Mouse (Mus musculus): Measurements from ENCODE around the gene Sestd1.
A peak's percentile ranks its signal among the peaks of the same experiment; 100 is the strongest.

Sestd1 gene

DNA sequence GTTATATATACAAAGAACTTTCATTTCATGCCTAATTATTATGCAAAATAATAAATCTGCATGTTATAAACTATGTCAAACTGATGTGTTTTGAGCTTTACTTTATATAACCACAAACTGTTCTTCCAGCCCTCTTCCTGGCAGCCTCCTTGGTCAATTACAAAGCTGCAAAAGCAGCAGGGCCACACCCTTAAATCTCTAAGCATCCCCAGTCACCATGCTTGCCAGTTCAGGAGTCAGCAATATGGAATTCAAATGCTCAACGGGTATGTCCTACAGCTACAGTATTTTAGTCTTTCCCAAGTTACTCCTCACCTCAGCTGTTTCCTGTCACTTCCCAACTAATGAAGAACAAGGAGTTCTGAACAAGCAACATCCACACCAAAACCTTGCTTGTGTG is 10.3 kb downstream of the Sestd1 start:
- DNase-seq = no peak

DNA sequence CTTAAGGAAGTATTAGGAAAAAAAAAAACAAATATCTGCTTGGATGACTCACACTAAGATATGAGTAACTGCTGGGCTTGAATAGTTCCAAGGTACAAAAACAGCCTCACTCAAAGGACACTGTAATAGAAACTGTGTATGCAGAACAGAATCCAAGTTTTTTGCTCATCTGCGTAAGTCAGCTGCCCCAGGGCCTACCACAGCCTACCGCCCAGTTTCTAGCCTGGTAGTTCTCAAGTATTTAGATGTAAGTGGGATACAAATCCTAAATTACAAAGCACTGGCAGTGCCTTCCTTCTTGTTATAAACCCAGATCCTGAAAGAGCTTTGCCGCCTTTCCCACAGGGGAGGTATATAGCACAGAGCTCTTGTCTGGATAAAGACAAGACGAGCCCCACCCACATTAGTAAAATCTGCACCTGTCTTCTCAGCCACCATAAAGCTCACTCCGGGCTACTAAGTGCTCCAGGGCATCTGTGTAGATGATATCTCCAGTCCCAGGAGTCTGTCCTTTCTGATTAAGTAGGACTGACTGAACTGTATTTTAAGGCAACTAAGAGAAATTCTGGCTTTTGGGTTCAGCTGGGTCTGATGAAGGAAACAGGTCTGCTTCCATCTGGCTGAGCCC is 11.7 kb downstream of the Sestd1 start:
- DNase-seq = no peak

DNA sequence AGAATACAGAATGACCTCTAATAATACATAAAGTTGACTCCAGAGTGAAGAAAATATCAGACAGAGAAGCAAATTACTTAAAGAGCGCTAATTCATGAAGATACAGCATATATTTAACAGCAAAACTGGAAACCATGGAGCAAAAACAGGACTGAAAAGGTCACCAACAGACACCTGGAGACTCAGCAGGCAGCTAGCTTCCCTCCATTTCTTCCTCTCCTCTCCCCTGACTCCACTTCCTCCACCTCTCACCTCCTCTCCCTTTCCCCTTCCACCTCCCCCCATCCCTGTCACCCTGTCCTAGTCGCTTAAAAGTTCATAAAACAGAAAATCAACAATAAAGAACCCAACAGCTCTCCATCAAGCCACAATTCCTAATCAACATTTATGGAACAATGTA is 13.5 kb downstream of the Sestd1 start:
- DNase-seq = no peak

DNA sequence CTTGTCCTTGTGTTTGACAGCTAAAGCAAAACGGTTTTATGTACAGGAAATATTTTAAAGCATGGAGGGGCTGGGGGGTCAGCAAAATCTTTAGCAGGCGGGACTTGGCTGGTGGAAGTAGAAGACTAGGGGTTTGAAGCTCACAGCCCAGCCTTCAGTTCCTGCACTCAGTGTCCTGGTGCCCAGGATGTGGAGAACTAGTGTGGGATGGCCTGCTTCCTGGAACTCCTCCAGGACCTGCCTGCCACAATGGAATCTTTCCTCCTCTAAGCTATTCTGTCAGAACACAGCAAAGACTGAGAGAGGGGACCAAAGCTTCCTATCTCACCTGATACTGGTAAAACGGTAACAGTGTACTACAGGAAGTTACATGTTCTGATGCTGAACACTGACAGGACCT is 14.4 kb downstream of the Sestd1 start:
- peak in 1 of 2 experiments; percentile 41 for DNase-seq

DNA sequence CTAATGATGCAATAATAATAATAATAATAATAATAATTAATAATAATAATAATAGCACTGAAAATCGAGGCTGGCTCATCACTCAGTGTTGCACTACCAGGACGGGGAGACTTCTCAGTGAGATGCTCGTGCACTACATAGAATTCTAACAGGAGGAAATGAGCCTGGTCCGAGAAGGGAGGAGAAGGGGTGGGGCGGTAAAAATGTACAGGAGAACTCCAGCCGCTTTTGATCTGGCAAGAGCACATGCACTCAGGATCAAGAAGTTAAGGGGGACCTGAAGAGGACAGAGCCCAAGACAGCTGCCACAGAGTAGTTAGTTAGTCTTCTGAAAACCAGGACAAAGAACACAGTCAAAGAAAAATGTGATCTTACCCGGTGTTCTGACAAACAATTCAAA is 15.1 kb downstream of the Sestd1 start:
- no peak for DNase-seq

DNA sequence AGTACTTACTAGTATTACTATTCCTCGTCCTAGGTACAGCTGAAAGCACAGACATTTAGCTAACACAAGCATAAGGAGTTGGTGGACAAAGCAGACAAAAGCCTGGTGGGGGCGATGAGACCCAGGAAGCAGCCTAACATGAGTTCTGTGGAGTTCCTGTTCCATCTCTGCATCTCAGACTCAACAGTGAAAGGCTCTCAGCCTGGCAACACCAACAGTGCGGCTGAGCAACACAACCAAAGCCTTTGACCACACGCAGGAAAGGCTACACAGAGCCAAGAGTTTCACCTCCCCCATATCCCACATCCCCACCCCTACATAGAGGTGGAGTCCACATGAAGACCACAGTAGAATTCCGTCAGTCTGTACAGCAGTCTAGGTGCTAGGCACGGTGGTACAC is 15.8 kb downstream of the Sestd1 start:
- DNase-seq = no peak

DNA sequence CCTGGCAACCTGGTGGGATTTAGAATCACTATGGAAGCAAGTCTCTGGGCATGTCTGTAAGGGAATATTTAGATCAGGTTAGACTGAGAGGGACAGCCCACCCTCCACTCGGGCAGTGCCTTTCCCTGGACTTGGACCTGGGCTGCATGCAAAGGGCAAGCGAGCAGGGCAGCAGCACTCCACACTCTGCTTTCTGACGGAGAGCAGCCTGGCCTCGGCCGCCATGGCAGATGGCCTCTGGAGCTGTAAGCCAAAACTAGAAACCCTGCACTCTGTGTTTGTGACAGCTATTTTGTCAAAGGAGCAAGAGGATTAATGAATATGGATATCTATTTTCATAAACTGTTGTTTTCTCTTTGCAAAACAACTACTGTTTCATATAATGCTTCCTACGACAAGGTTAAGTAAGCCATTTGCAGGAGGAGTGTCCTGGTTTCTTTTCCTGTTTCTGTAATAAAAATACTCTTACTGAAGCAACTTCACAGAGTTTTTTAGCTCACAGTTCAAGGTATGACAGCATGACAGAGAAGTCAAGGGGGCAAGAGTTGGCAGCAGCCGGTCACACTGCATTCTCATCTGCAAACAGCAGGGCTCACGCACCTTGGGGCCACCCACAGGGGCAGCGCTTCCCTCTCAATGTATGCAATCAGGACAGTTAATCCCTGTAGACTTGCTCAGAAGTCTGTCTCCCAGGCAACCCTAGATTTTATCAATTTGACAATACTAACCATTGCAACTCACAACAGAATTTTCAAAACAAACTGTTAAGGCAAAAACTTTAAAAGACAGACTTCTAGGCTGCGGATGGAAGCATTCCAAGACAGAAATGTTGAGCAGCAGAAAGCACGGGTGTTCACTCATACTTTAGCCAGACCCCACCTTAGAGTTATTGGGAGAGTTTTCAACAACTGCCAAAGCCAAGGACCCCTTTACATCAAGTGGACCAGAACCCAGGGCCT is 16.6 kb downstream of the Sestd1 start:
- no peak for DNase-seq

DNA sequence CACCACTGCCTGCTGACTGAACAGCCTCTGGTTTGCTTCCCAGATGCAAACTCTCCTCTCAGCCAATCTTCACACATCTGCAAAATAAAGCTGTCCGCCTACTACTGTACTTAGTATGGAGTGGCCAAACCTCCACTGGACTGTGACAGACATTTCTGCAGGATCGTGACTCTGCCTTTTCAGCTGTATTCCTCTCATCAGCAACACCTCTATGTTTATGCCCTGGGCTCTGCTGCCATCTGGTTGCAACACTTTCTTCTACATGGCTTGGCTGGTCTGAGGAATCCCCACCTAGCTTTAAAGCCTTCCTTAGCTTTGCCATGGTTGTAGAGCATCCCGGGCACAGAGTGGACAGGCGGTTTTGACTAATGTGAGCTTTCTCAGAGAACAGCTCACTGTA is 20.3 kb downstream of the Sestd1 start:
- DNase-seq = no peak

DNA sequence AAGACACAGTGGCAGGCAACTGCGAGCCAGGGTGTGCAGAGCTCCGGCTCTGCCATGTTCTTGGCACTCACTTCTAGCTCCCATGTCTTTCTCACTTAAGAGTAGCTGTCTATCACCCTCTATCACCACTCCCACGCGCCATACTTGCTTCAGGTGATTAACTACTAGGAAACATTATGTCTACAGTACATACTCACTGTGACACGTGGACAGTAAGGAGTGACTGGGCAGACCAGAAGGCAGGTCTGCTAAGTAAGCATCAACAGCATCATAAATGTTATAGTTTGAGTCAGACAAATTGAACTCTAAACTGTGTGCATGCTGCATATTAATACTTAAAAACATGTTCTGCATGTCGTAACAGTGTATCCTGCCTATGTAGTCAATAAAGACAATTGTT is 27.2 kb downstream of the Sestd1 start:
- DNase-seq = no peak

DNA sequence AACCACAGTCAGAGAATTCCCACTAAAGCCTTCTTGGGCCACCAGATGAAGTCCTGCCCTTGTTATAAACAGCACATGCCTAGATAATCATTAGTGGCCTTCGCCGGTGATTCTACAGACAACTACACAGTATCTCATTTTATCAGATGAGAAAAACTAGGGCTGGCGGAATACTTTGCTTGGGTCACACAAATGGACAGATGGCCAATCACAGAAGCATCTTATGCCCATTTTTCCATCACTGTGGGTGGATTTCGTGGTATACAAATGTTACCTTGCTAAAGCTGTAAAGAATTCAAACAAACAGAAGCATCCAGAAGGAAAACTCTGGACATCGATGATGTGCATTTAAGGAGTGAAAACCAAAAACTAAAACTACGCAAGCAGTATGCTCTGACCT is 28.7 kb downstream of the Sestd1 start:
- no peak for DNase-seq

DNA sequence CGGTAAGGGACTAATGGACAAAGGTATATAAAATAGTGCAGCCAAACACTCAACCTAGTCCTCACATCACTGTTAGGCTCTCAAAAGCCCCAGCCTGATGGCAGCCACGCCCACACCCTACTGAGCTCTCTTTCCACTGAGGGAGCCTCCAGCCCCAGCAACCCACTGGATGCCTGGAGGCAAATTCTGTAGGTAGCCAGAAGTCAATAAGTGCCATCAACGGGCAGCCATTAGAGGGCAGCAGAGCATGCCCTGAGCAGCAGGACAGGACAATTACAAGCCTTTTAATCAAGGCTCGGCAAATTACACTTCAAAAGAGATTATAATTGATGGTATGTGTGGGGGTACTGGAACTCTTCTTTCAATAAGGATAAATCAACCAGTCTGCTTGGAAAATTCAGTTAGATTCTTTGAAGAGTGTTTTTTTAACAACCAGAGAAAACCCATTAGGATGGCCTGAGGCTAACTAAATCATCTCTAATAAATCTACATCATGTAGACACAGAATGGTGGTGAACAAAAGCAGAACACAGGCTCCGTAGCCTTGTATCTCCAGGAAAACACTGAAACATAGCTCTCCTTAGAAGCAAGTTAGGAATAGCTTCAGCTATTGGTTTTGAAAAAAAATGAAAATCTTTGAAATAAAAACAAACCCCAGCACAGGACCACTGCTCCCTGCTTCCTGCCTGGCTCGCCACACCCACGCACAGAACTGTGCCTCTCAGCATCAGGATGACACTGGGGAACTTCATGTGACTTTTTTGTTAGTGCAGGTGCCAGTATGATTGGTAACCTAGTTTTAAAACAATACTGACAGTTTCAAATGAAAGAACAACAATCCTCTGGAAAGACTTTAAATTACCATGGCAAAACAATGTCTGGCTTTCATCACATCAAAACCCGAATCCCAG is 30.4 kb downstream of the Sestd1 start:
- peak; percentile 58 to 72 for DNase-seq

DNA sequence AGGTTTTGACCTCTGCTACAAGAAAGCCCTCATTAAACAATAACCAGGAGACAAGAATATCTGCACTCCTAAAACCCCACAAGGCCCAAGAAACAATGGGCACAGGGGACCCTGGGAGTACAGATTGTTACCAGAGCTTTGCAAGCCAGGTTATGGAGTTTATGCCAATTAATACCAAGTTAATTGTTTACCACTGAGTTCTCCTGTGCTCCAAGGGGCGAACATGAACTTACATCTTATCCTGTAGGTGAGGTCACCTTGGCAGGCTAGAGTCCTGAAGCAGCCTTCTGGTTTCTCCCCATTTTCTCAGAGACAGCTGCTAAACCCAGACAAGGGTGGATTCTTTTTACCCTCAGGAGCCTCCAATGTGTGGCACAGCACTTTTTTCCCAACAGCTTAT is 32.0 kb downstream of the Sestd1 start:
- DNase-seq = peak; percentile 21 to 51

DNA sequence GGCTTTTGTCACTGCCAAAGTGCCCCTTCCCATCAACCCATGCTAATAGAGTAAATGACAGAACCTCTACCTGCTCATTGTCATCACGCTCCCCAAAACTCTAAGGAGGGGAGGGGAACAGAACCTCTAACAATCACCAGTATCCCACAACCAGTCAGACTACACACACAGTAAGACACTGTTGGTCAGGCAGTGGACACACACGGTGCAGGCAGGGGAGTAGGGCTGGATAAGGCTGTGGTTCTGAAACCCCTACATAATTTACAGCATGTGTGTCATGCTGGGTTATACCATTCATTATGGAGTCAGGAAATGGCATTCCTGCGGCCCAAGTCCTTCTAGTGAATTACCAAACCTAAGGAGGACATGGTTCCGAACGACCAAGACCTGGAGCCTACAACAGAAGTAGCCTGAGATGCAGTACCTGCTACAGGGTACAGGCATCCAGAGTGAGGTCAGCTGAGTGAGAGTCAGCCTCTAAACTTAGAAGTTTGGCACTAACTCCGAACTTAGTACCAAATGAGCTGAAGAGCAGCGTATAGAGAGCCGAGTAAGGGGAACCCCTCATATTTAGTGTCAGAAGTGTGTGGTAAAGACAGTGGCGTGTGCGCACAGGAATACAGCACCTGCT is 33.1 kb downstream of the Sestd1 start:
- no peak for DNase-seq

DNA sequence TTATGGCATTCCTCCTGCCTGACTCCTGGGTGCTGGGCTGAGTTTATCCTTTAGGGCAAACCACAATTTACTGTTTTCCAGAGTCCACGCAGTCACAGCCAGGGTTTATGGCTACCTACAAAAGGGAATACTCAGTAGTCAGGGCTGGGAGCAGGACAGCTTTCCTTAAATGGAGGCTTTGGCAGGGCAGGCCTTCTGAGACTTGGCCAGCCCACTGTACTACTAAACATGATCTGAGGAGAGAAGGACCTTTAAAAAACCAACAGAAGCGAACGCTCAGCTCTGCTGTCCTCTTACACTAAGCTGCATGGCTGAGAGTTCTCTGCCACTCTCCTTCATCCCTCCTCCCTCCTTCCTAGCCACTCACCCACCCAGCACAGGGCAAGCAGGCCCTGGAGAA is 34.6 kb downstream of the Sestd1 start:
- DNase-seq = no peak

DNA sequence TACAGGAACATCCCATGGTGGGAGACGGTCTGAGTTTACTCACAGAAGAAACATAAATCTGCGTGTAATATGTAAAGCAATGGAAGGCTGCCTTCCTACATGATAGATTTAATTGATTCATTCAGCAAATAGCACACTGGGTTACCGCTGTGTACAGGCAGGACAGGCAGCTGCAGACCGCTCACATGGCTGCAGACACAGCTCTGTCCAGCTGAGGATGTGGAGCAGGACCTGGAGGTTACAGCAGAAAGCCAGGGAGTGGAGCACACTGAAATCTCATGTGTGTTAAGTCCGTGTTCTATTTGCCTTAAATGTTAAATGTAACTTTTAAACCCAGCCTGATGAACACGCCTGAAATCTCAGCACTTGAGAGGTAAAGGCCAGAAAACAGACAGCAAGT is 38.1 kb downstream of the Sestd1 start:
- DNase-seq = no peak

DNA sequence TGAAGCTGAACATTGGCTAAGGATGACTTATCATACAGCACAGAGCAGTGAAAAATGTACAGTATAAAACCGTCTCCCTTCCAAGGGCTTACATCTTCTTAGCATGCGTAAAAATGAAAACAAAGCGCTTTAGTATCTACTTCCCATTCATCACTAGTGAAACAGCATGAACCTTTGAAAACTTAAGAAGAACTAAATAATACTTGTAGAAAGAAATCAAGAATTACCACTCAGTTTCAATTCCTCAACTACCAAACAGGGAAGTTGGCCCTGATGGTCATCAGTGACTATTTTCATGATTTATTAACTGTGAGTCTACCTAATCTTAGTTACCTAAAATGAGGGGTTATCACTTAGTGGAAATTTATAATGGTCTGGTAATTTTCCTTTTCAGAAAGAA is 41.8 kb downstream of the Sestd1 start:
- no peak for DNase-seq

DNA sequence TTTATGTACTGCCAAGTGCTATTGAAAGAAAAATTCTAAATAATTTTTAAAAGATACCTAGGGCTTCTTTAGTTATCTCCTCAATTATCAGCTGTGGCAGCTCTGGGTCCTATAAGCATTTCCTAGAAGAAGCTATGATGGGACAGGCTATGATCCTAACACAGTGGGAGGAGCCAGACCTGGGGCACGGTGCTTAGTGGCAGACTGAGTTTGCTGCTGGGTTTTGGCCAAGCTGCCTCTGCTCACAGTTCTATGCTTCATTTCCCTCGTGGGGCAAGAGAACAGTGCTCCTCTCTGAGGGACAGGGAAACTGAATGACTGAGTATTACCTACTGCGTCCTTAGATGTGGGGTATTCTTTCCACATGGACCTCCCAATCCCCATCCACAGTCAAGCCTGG is 42.3 kb downstream of the Sestd1 start:
- no peak for DNase-seq

DNA sequence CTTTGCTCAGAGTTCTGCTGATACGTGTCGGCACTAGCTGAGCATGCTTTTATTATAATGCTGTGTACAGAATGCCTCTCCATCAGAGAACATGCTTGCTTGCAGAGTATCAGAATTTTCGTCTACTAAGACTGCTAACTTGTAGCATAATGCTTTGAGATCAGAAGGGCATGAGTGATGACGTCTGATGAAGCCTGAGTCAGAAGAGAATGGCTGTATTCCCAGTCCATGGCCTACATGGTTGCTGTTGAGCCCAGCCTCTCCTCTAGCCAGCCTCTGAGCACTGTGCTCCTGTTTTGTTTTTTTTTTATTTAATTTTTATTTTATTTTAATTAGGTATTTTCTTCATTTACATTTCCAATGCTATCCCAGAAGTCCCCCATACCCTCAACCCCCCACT is 43.5 kb downstream of the Sestd1 start:
- DNase-seq = no peak

DNA sequence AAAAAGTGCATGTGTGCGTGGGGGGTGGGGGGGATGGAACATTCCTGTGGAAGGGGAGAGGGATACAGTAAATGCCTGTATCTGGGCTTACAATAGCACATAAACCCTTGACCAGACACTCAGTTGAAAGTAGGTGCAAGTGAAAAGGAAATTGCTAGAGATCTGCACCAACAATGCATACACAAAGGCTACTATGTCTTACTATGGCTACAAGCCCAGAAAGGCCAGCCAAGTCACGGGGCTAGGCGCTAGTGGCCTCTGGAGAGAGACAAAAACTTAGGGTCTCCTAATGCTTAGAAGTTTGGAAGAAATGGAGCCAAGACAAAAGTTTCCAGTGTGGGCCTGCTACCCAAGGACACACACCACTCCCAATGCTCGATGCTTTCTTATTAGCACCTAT is 44.5 kb downstream of the Sestd1 start:
- no peak for DNase-seq

DNA sequence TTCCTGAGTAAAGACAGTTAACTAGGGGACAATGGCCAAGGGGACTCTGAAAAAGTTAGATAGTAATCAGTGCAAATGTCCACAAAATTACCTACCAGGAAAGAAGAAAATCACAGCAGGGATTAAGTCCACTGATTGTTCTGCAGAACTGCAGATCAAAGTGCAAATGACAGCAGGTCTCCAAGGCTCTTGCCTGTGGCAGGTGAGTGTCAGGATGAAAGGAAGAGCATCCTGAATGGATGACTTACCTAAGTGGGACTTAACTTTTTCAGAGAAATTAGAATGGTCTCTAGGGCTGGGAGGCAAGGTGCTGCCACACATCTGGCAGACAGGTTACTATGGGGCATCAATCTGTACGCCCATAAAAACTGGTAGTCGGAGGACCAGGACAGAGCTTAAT is 47.8 kb downstream of the Sestd1 start:
- DNase-seq = no peak

DNA sequence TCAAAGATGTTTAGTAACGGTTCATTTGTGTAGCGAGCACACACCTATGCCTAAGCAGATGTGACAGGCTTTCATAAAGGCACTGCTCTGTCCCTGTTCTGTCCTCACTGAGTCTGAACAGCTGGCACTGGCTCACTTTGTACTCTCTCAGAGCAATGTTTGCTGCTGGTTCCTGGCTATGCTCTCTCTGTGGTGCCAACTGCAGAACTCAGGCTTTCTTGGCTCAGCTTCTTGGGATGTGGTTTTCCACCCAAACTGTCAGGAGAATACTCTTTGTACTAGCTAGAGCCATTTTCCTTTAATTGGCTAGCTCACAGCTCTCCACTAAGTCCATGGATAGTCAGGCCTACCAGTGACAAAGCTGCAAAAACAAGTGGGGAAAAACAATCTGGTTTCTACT is 59.4 kb downstream of the Sestd1 start:
- no peak for DNase-seq

DNA sequence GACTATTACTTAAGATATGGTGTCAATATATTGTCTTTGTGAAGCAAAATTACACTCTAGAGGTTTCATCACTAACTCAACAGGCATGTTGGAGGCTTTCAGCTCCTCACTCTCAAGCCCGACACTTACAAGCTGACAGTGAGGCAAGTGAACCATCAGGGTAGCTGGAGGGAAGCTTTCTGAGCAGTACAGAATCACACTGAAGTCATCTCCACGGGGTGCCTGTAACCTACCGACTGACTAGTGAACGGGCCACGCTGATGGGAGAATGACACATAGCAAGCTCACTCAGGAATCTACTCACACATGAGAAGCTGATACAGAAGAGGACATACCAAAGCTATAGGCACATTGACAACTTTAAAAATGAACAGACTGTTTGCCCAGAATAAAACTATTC is 67.5 kb downstream of the Sestd1 start:
- DNase-seq = no peak

DNA sequence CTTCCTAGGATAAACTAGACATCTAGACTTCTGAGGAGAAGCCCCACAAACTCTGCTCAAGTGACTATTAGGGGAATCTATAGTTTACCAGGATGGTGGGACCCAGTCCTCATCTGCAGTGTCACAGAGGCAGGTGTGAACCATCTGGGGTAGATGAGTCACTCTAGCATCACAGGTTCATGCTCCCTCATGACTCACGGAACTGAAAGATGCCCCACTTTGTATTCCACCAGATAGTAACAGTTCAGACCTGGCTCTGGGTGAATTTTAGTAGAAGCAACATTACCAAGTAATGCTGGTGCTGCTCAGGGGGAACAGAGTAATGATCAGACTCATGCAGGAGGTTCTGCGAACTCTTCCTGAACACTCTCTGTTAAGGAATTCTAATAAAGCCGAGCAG is 73.4 kb downstream of the Sestd1 start:
- no peak for DNase-seq

Data from kidney, adult 8-10 months (tissue).